Mouse (Mus musculus) spleen, embryonic (tissue): Measurements from ENCODE around the gene Rps8.

Experiments used
- CTCF ChIA-PET: fragments of 350-600 bp; sonication (Branson Sonifier 250); formaldehyde crosslinking; loops from one replicate; lab custom pipeline; 2022; lab: Charles Lee

Gene Rps8

DNA sequence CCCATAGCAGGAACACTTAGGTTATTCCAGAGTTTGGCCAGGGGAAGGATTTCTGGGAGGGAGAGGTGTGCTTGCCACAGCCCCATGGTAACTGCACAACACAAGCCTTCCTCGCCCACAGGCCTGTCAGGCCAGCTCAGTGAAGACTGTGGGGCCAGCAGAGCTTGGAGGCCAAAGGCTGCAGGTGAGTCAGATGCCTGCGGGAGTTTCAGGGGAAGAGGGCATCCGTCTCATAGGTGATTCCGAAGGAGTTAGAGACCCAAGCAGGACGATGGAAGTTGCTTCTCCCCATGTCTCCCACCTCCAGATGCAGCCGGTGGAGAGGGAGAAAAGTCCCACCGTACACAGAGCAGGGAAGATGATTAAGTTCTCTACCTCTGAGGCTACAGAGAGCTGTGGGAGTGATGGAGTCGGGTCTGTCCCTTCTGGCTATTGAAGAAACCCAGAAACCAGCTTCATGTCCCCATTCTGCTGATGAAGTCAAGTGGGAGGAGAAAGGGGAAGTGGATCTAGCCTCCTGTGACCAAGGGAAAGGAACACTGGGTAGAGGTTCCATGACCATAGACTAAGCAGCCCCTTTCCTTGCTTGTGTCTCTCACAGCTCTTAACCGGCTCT lies 29.3 kb downstream of the Rps8 start, which contains the start of gene Tctex1d4:
Gene Tctex1d4, plus strand, starts transcription at position 120 of the 616 bp plus-strand sequence.
- CTCF ChIA-PET, result interaction anchor here (0.6 to 1.8 kb wide), 4 partner anchors 10 to 472 kb away, joined by 3 to 8 read pairs (median 3); no protein-coding TSS in a partner anchor

DNA sequence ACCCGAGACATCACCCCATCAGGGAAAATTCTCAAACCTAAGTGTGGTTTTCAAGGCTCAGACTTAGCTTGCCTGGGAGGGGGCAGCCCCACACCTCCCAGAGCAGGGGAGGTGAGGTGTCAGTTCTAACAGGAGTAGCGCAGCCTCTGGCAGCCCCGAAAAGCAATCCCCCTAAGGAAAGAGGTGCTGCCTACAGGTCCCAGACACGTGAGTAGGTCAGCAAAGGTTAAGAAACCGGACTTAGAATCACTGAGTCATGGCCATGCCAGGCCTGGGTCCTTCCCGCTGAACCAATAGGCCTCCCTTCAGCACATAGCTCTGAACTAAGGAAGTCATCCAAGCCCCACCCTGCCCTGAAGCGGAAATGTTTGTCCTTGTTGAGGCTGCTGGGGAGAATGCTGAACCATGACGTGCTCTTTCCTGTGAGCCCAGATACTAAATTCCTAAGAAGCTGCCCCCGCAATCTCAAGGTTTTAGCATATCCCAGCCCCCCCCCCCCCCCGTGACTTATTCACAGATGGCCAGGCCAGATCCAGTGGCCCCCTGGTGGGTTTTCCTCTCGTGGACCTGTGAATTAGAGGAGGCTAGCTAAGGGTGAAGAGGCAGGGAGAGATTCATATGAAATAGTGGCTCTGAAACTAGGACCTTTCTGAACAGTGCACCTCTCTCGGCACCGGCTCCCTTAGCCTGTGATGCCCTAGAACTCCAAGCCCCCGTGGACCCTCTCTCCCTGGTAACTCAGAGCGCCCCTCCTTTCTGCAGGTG lies 30.0 kb downstream of the Rps8 start:
- CTCF ChIA-PET, result interaction anchor here (0.6 to 1.8 kb wide), 4 partner anchors 13 to 471 kb away, joined by 3 to 8 read pairs (median 4); no protein-coding TSS in a partner anchor

GRCm38 (mm10) chr4:117125348-117125909 lies 30.6 kb downstream of the Rps8 start, which contains the start of gene Btbd19:
TSS of gene Btbd19 (minus strand) at chr4:117125725.
- CTCF ChIA-PET, result interaction anchor here (0.5 to 1.8 kb wide), 6 partner anchors 8 to 96 kb away, joined by 3 to 8 read pairs (median 4); partner anchors contain the start of gene Plk3

- CTCF ChIA-PET, result interaction anchor here (0.5 to 1.0 kb wide), 3 partner anchors 9 to 95 kb away, joined by 3 to 6 read pairs (median 4); partner anchors contain the start of gene Plk3
Observed at GRCm38 (mm10) chr4:117124518-117125347, 31.3 kb downstream of the Rps8 start.

GRCm38 (mm10) chr4:117124218-117124517 lies 31.9 kb downstream of the Rps8 start:
- CTCF ChIA-PET, result interaction anchor here (1.0 kb wide), 1 partner anchor 9 kb away, joined by 4 read pairs; the partner anchor contains the start of gene Plk3

GRCm38 (mm10) chr4:117123546-117124217 lies 32.4 kb downstream of the Rps8 start:
- CTCF ChIA-PET, result interaction anchor here (0.7 to 0.9 kb wide), 4 partner anchors 10 to 1072 kb away, joined by 3 to 7 read pairs (median 4); partner anchors contain the start of gene Plk3

DNA sequence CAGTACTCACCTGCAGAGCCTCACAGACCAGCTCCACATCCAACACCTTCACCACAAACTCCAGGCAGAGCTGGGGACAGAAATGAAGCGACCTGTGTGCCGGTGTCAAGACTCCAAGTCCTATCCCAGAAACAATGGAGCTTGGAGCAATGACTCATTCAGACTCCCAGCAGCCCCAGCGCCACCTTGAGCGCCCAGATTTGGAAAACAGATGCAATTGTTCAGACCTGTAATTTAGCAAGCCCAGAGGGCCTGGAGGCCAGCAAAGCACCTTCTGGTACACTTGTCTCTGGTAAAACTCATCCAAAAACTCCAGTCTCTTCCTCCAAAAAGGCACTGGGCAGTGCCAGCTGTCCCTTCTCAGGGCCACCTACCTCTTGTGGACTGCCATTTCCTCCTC lies 33.8 kb downstream of the Rps8 start:
- CTCF ChIA-PET, result interaction anchor here (0.7 to 3.3 kb wide), 3 partner anchors 11 to 18 kb away, joined by 3 to 17 read pairs (median 5); partner anchors contain the start of gene Plk3

- CTCF ChIA-PET, result interaction anchor here (0.6 to 3.3 kb wide), 5 partner anchors 8 to 36 kb away, joined by 3 to 17 read pairs (median 5); partner anchors contain the start of gene Plk3
Observed at GRCm38 (mm10) chr4:117120445-117121414, 35.3 kb downstream of the Rps8 start.

DNA sequence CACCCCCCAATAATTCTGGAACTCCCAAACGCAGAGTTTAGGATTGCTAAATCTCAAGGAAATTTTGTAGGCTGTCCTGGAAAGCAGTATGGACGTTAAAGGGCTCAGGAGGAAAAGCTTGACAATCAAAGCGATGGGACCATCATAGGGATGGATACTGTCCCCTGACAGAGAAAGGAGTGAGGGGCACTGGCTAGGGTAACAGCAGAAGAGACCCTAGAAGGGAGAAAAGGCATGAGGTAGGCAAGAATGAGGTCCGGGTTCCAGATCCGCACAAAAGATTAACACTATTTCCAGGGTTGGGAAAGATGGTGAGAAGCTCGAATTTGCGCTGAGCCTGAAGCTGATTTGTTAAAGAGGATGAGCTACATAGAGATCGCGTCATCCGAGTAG lies 36.0 kb downstream of the Rps8 start:
- CTCF ChIA-PET, result interaction anchor here (0.6 to 3.3 kb wide), 5 partner anchors 9 to 35 kb away, joined by 3 to 17 read pairs (median 5); partner anchors contain the start of gene Plk3

DNA sequence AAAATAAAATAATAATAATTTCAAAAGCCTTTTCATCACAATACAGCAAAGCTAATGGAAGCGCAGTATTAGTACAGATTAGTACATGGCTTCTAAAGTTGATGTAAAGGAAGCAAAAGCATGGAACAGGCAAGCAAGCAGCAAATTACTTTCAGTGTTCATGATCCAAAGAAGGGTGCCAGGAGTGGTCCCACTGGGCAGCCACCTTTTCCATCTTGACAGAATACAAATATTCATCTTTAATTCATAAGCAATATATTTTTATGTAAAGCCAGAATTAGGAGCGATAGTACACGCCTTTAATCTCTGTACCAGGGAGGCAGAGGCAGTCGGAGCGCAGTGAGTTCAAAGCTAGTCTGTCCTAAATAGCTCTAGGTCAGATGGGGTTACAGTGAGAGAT lies 36.4 kb downstream of the Rps8 start:
- CTCF ChIA-PET, result interaction anchor here (0.8 to 3.3 kb wide), 4 partner anchors 9 to 34 kb away, joined by 3 to 17 read pairs (median 8); partner anchors contain the start of gene Plk3

DNA sequence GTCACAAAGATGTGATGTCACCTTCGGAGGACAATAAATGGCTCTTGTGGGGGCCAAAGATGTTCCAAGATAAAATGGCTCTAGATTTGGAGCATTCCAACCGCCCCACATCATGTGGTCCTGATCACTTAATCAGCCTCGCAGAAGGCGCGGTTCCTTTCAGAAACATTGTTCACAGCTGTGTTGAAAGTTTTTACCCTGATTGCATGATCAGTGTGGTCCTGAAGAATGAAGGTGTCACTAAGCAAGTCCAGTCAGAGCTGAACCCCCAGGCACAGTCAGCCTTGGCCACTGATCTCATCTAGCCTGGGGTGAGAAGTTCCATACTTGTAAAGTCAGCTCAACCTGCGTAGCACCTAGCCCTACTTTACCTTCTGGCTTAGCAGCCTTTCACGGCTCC lies 38.1 kb downstream of the Rps8 start:
- CTCF ChIA-PET, result no interaction called here

GRCm38 (mm10) chr4:117115592-117115991 lies 40.5 kb downstream of the Rps8 start:
- CTCF ChIA-PET, result interaction anchor here (0.6 kb wide), 1 partner anchor 380 kb away, joined by 10 read pairs; no protein-coding TSS in a partner anchor

DNA sequence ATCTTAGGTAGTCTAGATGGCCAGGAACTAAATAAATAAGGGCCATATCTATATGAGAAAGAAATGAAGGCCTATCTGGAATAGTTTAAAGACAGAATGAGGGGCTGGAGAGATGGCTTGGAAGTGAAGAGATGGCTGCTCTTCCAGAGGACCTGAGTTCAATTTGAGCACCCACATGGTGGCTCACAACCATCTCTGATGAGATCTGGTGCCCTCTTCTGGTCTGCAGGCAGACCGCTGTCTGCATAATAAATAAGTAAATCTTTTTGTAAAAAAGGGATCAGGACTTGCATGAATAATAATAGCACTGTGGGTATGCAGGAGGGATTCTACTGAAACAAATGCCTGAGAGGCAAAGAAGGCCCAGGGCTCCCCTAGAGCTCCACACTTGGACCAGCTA lies 42.8 kb downstream of the Rps8 start:
- CTCF ChIA-PET, result interaction anchor here (0.5 kb wide), 1 partner anchor 44 kb away, joined by 3 read pairs; no protein-coding TSS in a partner anchor

DNA sequence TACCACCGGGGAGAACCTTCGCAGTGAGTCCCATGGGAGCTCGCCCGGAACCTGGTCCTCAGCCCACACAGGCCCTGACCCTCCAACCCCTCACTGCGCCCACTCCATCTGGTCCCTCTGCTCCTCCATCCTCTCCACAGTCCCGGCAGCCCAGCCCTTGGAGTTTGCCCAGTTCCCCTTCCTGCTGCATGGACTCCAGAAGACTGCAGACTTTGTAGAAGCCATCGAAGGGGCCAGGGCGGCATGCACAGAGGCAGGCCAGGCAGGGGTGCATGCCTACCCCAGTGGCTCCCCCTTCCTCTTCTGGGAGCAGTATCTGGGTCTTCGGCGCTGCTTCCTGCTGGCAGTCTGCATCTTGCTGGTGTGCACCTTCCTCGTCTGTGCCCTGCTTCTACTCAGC lies 45.1 kb downstream of the Rps8 start:
- CTCF ChIA-PET, result interaction anchor here (1.1 kb wide), 1 partner anchor 35 kb away, joined by 3 read pairs; no protein-coding TSS in a partner anchor

- CTCF ChIA-PET, result interaction anchor here (0.6 to 1.1 kb wide), 2 partner anchors 19 to 36 kb away, joined by 3 read pairs; no protein-coding TSS in a partner anchor
Observed at GRCm38 (mm10) chr4:117110249-117110648, 45.8 kb downstream of the Rps8 start.

- CTCF ChIA-PET, result no interaction called here
Observed at GRCm38 (mm10) chr4:117109330-117109729, 46.7 kb downstream of the Rps8 start.

- CTCF ChIA-PET, result no interaction called here
Observed at GRCm38 (mm10) chr4:117108524-117108849, 47.6 kb downstream of the Rps8 start.

- CTCF ChIA-PET, result interaction anchor here (0.8 kb wide), 1 partner anchor 32 kb away, joined by 3 read pairs; no protein-coding TSS in a partner anchor
Observed at GRCm38 (mm10) chr4:117107813-117108523, 48.1 kb downstream of the Rps8 start.
